Mouse (Mus musculus): ENCODE data around the gene Sult1a1. TPM values are rescaled to one million over a fixed set of nuclear protein-coding genes. Genes with fewer than 3 reads are reported as not detected.
"Not testable (repeated sequence)": the region's sequence is repeated elsewhere in the genome, so short reads cannot be mapped to it uniquely, and the experiment has no call there.

Gene Sult1a1
- polyA plus RNA-seq, 1 experiment from 2014 or later, result 0.42 TPM

GRCm38 (mm10) chr7:126695631-126696207 is 19.5 kb upstream of the Sult1a1 start, which contains the start of gene Slx1b:
Gene Slx1b (minus strand): TSS chr7:126695784.
- Histone ChIP-seq H3K9me3 (no peaks in the 10 kb centered on the region), H3K36me3 (replicated peaks) (peaks cover 41% of the 10 kb centered on the region), H3K27ac (peak within 1 kb of the TSS; percentile 96), H3K9ac (peak within 1 kb of the TSS; percentile 83), H3K4me2 (peak within 1 kb of the TSS; percentile 93), H3K4me1 (peaks cover 27% of the 10 kb centered on the region), H3K4me3 (replicated peaks) (peak within 1 kb of the TSS; percentile 79), H3K27me3 (no peaks in the 10 kb centered on the region)
- ATAC-seq (ENCODE audit: low FRiP score), result peak; percentile 96
- WGBS, result under 1% methylated on average over 40 of the region's 40 CpGs

GRCm38 (mm10) chr7:126695210-126695611 is 19.0 kb upstream of the Sult1a1 start, which contains the start of gene Bola2:
Gene Bola2 (plus strand): TSS chr7:126695401.
- ATAC-seq (ENCODE audit: low FRiP score), result peak; percentile 62
- Histone ChIP-seq H3K36me3 (replicated peaks) (peaks cover 38% of the 10 kb centered on the region), H3K4me2 (peak within 1 kb of the TSS; percentile 93), H3K9ac (peak within 1 kb of the TSS; percentile 83), H3K4me3 (replicated peaks) (peak within 1 kb of the TSS; percentile 79), H3K27ac (peak within 1 kb of the TSS; percentile 96), H3K27me3 (no peaks in the 10 kb centered on the region), H3K9me3 (no peaks in the 10 kb centered on the region), H3K4me1 (peaks cover 27% of the 10 kb centered on the region)
- WGBS, result under 1% methylated on average over 31 of the region's 31 CpGs

GRCm38 (mm10) chr7:126694441-126695051 is 18.3 kb upstream of the Sult1a1 start:
- Histone ChIP-seq H3K36me3 (replicated peaks) (peaks cover 38% of the 10 kb centered on the region), H3K4me3 (replicated peaks) (peak overlapping the region; percentile 79), H3K27me3 (no peaks in the 10 kb centered on the region), H3K27ac (0 out of 2 replicates have a peak overlapping the region, but pooled peaks have one; percentile 13), H3K4me1 (peaks cover 27% of the 10 kb centered on the region), H3K9ac (peak overlapping the region; percentile 83), H3K9me3 (no peaks in the 10 kb centered on the region), H3K4me2 (peak overlapping the region; percentile 62)
- 40% methylated on average over 10 of the region's 10 CpGs for WGBS
- ATAC-seq (ENCODE audit: low FRiP score), result no peak

- H3K9ac ChIP-seq, result no peak overlapping the region
- H3K4me3 ChIP-seq (replicated peaks), result no peak overlapping the region
- no peak overlapping the region for H3K27ac ChIP-seq
- H3K36me3 ChIP-seq (replicated peaks), result peaks cover 31% of the 10 kb centered on the region
- no peaks in the 10 kb centered on the region for H3K9me3 ChIP-seq
- H3K4me2 ChIP-seq, result peak overlapping the region; percentile 17; the same call in 1 of the 2 replicates
- ATAC-seq (ENCODE audit: low FRiP score), result no peak
- peaks cover 27% of the 10 kb centered on the region for H3K4me1 ChIP-seq
- 86% methylated on average over 7 of the region's 7 CpGs for WGBS
- H3K27me3 ChIP-seq, result no peaks in the 10 kb centered on the region
These were observed 17.5 kb upstream of the Sult1a1 start for GRCm38 (mm10) chr7:126693781-126694180.

GRCm38 (mm10) chr7:126693256-126693655 is 17.0 kb upstream of the Sult1a1 start:
- H3K27ac ChIP-seq, result no peak overlapping the region
- H3K4me2 ChIP-seq, result 0 out of 2 replicates have a peak overlapping the region, but pooled peaks have one; percentile 17
- H3K27me3 ChIP-seq, result no peaks in the 10 kb centered on the region
- peaks cover 27% of the 10 kb centered on the region for H3K4me1 ChIP-seq
- no peak overlapping the region for H3K9ac ChIP-seq
- no peak for ATAC-seq (ENCODE audit: low FRiP score)
- no peak overlapping the region for H3K4me3 ChIP-seq (replicated peaks)
- no peaks in the 10 kb centered on the region for H3K9me3 ChIP-seq
- peaks cover 29% of the 10 kb centered on the region for H3K36me3 ChIP-seq (replicated peaks)
- 40% methylated on average over 3 of the region's 3 CpGs for WGBS

GRCm38 (mm10) chr7:126692426-126692825 is 16.2 kb upstream of the Sult1a1 start:
- Histone ChIP-seq H3K4me1 (peaks cover 25% of the 10 kb centered on the region), H3K4me2 (no peak overlapping the region), H3K9me3 (no peaks in the 10 kb centered on the region), H3K4me3 (replicated peaks) (no peak overlapping the region), H3K27ac (no peak overlapping the region), H3K36me3 (replicated peaks) (peaks cover 29% of the 10 kb centered on the region), H3K9ac (no peak overlapping the region), H3K27me3 (no peaks in the 10 kb centered on the region)
- WGBS, result 95% methylated on average over 26 of the region's 26 CpGs
- no peak for ATAC-seq (ENCODE audit: low FRiP score)

GRCm38 (mm10) chr7:126691676-126692075 is 15.4 kb upstream of the Sult1a1 start:
- no peak for ATAC-seq (ENCODE audit: low FRiP score)
- no peaks in the 10 kb centered on the region for H3K9me3 ChIP-seq
- no peak overlapping the region for H3K4me3 ChIP-seq (replicated peaks)
- H3K36me3 ChIP-seq (replicated peaks), result peaks cover 29% of the 10 kb centered on the region
- H3K4me1 ChIP-seq, result peaks cover 18% of the 10 kb centered on the region
- no peaks in the 10 kb centered on the region for H3K27me3 ChIP-seq
- no peak overlapping the region for H3K9ac ChIP-seq
- H3K27ac ChIP-seq, result no peak overlapping the region
- no peak overlapping the region for H3K4me2 ChIP-seq
- WGBS, result 84% methylated on average over 5 of the region's 5 CpGs

- ATAC-seq (ENCODE audit: low FRiP score), result no peak
- Histone ChIP-seq H3K4me3 (replicated peaks) (no peak overlapping the region), H3K36me3 (replicated peaks) (peaks cover 29% of the 10 kb centered on the region), H3K27ac (no peak overlapping the region), H3K4me2 (no peak overlapping the region), H3K9ac (no peak overlapping the region), H3K4me1 (peaks cover 12% of the 10 kb centered on the region), H3K9me3 (no peaks in the 10 kb centered on the region), H3K27me3 (no peaks in the 10 kb centered on the region)
- WGBS, result 87% methylated on average over 3 of the region's 3 CpGs
These were observed 14.5 kb upstream of the Sult1a1 start for GRCm38 (mm10) chr7:126690737-126691136.

GRCm38 (mm10) chr7:126689021-126689420 is 12.8 kb upstream of the Sult1a1 start:
- H3K36me3 ChIP-seq (replicated peaks), result peaks cover 29% of the 10 kb centered on the region
- no peak for ATAC-seq (ENCODE audit: low FRiP score)
- 83% methylated on average over 3 of the region's 3 CpGs for WGBS

GRCm38 (mm10) chr7:126688156-126688555 is 11.9 kb upstream of the Sult1a1 start:
- WGBS, result 76% methylated on average over 4 of the region's 4 CpGs
- H3K27ac ChIP-seq; ATAC-seq (ENCODE audit: low FRiP score); H3K4me1 ChIP-seq; H3K4me3 ChIP-seq (replicated peaks); H3K4me2 ChIP-seq; H3K9me3 ChIP-seq; H3K9ac ChIP-seq; H3K27me3 ChIP-seq: not testable (repeated sequence)
- peaks cover 29% of the 10 kb centered on the region for H3K36me3 ChIP-seq (replicated peaks)

More at GRCm38 (mm10) chr7:126689021-126689420, 12.8 kb upstream of the Sult1a1 start:
- Histone ChIP-seq H3K4me1 (peaks cover 6% of the 10 kb centered on the region), H3K9ac (no peak overlapping the region), H3K27ac (no peak overlapping the region), H3K9me3 (no peaks in the 10 kb centered on the region), H3K4me2 (no peak overlapping the region), H3K4me3 (replicated peaks) (no peak overlapping the region), H3K27me3 (no peaks in the 10 kb centered on the region)

GRCm38 (mm10) chr7:126681221-126681620 is 5.0 kb upstream of the Sult1a1 start:
- 97% methylated on average over 5 of the region's 5 CpGs for WGBS
- Histone ChIP-seq H3K9me3 (no peaks in the 10 kb centered on the region), H3K27ac (no peak overlapping the region), H3K4me2 (no peak overlapping the region), H3K27me3 (no peaks in the 10 kb centered on the region), H3K4me3 (replicated peaks) (no peak overlapping the region), H3K9ac (no peak overlapping the region), H3K36me3 (replicated peaks) (peaks cover 3% of the 10 kb centered on the region), H3K4me1 (no peaks in the 10 kb centered on the region)
- ATAC-seq (ENCODE audit: low FRiP score), result no peak

- Histone ChIP-seq H3K9ac (no peak overlapping the region), H3K4me3 (replicated peaks) (no peak overlapping the region), H3K27ac (no peak overlapping the region), H3K27me3 (no peaks in the 10 kb centered on the region), H3K4me2 (no peak overlapping the region), H3K9me3 (no peaks in the 10 kb centered on the region), H3K36me3 (replicated peaks) (peaks cover 12% of the 10 kb centered on the region), H3K4me1 (no peaks in the 10 kb centered on the region)
- WGBS, result 94% methylated on average over 5 of the region's 5 CpGs
- ATAC-seq (ENCODE audit: low FRiP score), result no peak
These were observed 3.5 kb upstream of the Sult1a1 start for GRCm38 (mm10) chr7:126679683-126680082.

All from forebrain, embryonic 12.5 days (tissue).